Comparison of ENCODE assay signal across 15 mouse cellular contexts in the genomic region with DNA sequence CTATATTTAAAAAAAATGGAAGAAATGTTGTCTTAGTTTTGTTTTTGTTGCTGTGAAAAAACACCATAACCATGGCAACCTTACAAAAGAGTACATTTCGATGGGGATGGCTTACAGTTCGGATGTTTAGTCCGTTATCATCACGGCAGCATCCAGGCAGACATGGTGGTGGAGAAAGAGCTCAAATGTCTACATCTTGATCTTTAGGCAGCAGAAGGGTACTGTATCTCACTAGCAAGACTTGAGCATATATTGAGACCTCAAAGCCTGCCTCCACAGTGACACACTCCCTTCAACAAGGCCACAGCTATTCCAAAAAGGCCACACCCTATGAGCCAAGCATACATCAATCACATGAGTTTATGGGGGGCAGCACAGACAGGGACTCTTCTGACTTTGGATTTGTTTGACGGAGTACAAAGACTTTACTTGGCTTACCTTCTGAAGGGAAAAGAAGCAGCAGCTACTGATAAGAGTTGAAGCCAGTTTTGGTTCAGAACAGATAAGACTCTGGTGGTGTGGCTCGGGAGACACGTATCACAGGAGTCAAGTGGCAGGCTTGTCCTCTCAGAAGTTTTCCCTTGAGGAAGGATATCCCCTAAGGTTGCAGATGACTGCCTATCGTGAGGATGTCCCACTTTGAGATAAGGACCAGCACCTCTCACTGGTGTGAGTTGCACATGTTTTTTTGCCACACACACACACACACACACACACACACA.
"Had no signal": no experiment of that assay in that cellular context is flagged by ENCODE, and none has a peak within 500 bp of the region (broad histone marks: within the 10 kb centered on the region; RNA-seq: fewer than 3 reads in every experiment).

No protein-coding gene starts in this region.

- H3K27me3 ChIP-seq: limb, embryonic 13.5 days had no signal

- H3K9ac ChIP-seq: limb, embryonic 13.5 days had no signal

- H3K9me3 ChIP-seq: limb, embryonic 13.5 days; midbrain, embryonic 10.5 days had no signal

- H3K4me1 ChIP-seq: midbrain, embryonic 10.5 days had no signal

- DNase-seq: kidney, adult 8-10 months; kidney, postnatal 36 days; layer of hippocampus, adult 9-11 months; left cerebral cortex, postnatal 4 days; lung, adult 18-20 months; midbrain, embryonic 14.5 days; right cerebral cortex, postnatal 4 days; spleen, adult 18-20 months; thymus, adult 18-20 months; thymus, postnatal 14 days had no signal

- ATAC-seq: intestine, embryonic 16.5 days had no signal

- H3K4me2 ChIP-seq: limb, embryonic 13.5 days had no signal

- H3K27ac ChIP-seq: kidney, postnatal 0 days; limb, embryonic 13.5 days; midbrain, embryonic 10.5 days had no signal

- H3K4me3 ChIP-seq: limb, embryonic 13.5 days; midbrain, embryonic 10.5 days; myocyte had no signal

- H3K36me3 ChIP-seq: midbrain, embryonic 10.5 days had no signal
